Mouse (Mus musculus) stomach, embryonic 14.5 days (tissue): Measurements from ENCODE around the gene Usp9x. TPM values are rescaled to one million over a fixed set of nuclear protein-coding genes. Genes with fewer than 3 reads are reported as not detected.
A peak's percentile ranks its signal among the peaks of the same experiment; 100 is the strongest.

Source experiments
- ATAC-seq: fragments of 200-750 bp; cut with Nextera tagmentation; 2 replicates; pipeline ENCODE4 v1.8.0; 2017; ENCODE audit warnings: low read depth, moderate TSS enrichment; ENCODE audit not compliant: insufficient number of reproducible peaks, insufficient read depth, low FRiP score
- H3K27ac ChIP-seq: fragments of 300-500 bp; sonication (generic); 2 replicates; pipeline ENCODE4 v1.5.1; 2014; ENCODE audit warnings: mild to moderate bottlenecking, low read length, moderate library complexity, mixed read lengths
- H3K27me3 ChIP-seq: fragments of 300-500 bp; sonication (generic); 2 replicates; pipeline ENCODE4 v1.6.1; 2014; ENCODE audit warnings: low read length, control low read depth, mixed read lengths; ENCODE audit not compliant: control insufficient read depth, insufficient read depth
- H3K36me3 ChIP-seq: fragments of 300-500 bp; sonication (generic); 2 replicates; pipeline ENCODE4 v1.6.1; 2014; ENCODE audit warnings: mild to moderate bottlenecking, control low read depth, low read length, moderate library complexity, mixed read lengths; ENCODE audit not compliant: control insufficient read depth, insufficient read depth
- H3K4me1 ChIP-seq: fragments of 300-500 bp; sonication (generic); 2 replicates; pipeline ENCODE4 v1.6.1; 2014; ENCODE audit warnings: low read length, control low read depth, mixed read lengths; ENCODE audit not compliant: control insufficient read depth, insufficient read depth
- H3K4me2 ChIP-seq: fragments of 300-500 bp; sonication (generic); replicated peaks from 2 replicates; pipeline ENCODE4 v1.6.1; 2014; ENCODE audit warnings: low read depth, low read length, control low read depth
- H3K4me3 ChIP-seq: fragments of 300-500 bp; sonication (generic); 2 replicates; pipeline ENCODE4 v1.5.1; 2014; ENCODE audit warnings: low read depth, low read length, control low read depth
- H3K9ac ChIP-seq: fragments of 300-500 bp; sonication (generic); replicated peaks from 2 replicates; pipeline ENCODE4 v1.6.1; 2014; ENCODE audit warnings: low read depth, mild to moderate bottlenecking, control low read depth, low read length, moderate library complexity, mixed read lengths
- H3K9me3 ChIP-seq: fragments of 300-500 bp; sonication (generic); 2 replicates; pipeline ENCODE4 v1.6.1; 2016; ENCODE audit warnings: low read depth, low read length, control low read depth; ENCODE audit not compliant: control insufficient read depth
- WGBS: fragments of 180-500 bp; shearing (Covaris S2); extraction: QIAGEN DNeasy Blood & Tissue Kit; methylation state at CpG from one replicate; pipeline ENCODE4 v1.1.7; 2014; 5-methylcytosine and 5-hydroxymethylcytosine counted together
- polyA plus RNA-seq: library from polyadenylated mRNA; unstranded; fragments of >200 nt; fragmentation: Nextera tagmentation; extraction: Ambion mirVana; gene quantifications from 2 replicates; pipeline ENCODE4 v1.2.1, GENCODE M21; 2014

Usp9x gene
- polyA plus RNA-seq, 1 experiment from 2014 or later = 60.8 TPM

- Histone ChIP-seq H3K4me1 (no peaks in the 10 kb centered on the region), H3K9me3 (no peaks in the 10 kb centered on the region), H3K27me3 (no peaks in the 10 kb centered on the region), H3K27ac (no peak overlapping the region), H3K9ac (no peak overlapping the region), H3K4me2 (no peak overlapping the region), H3K36me3 (no peaks in the 10 kb centered on the region), H3K4me3 (no peak overlapping the region)
- ATAC-seq = no peak
- 76% methylated on average over 7 of the region's 9 CpGs for WGBS
Measured at GRCm38 (mm10) chrX:13064273-13064925, 6.9 kb upstream of the Usp9x start.

- Histone ChIP-seq H3K4me2 (peak overlapping the region; percentile 32), H3K27me3 (no peaks in the 10 kb centered on the region), H3K9ac (0 out of 2 replicates have a peak overlapping the region, but pooled peaks have one; percentile 10), H3K36me3 (no peaks in the 10 kb centered on the region), H3K4me3 (peak overlapping the region; percentile 63), H3K4me1 (no peaks in the 10 kb centered on the region), H3K27ac (peak overlapping the region; percentile 94; the same call in 1 of the 2 replicates), H3K9me3 (no peaks in the 10 kb centered on the region)
- ATAC-seq = no peak
- WGBS = 32% methylated on average over 8 of the region's 8 CpGs
Measured at GRCm38 (mm10) chrX:13070206-13070572, 1.1 kb upstream of the Usp9x start.

- peak overlapping the region; percentile 94 for H3K27ac ChIP-seq
- WGBS = 11% methylated on average over 33 of the region's 35 CpGs
- no peaks in the 10 kb centered on the region for H3K36me3 ChIP-seq
- H3K4me2 ChIP-seq = peak overlapping the region; percentile 32
- H3K27me3 ChIP-seq = no peaks in the 10 kb centered on the region
- H3K4me3 ChIP-seq = peak overlapping the region; percentile 63
- H3K9ac ChIP-seq = 0 out of 2 replicates have a peak overlapping the region, but pooled peaks have one; percentile 28
- H3K4me1 ChIP-seq = no peaks in the 10 kb centered on the region
- peak; percentile 87 for ATAC-seq
- H3K9me3 ChIP-seq = no peaks in the 10 kb centered on the region
Measured at GRCm38 (mm10) chrX:13070573-13071240, 591 bp upstream of the Usp9x start.

GRCm38 (mm10) chrX:13071776-13072460 lies 620 bp downstream of the Usp9x start:
- Histone ChIP-seq H3K4me2 (no peak overlapping the region), H3K4me3 (peak overlapping the region; percentile 63), H3K9ac (peak overlapping the region; percentile 63), H3K27ac (peak overlapping the region; percentile 92), H3K9me3 (no peaks in the 10 kb centered on the region), H3K4me1 (no peaks in the 10 kb centered on the region), H3K27me3 (no peaks in the 10 kb centered on the region), H3K36me3 (no peaks in the 10 kb centered on the region)
- WGBS = 13% methylated on average over 61 of the region's 67 CpGs
- peak; percentile 50; the same call in 1 of the 2 replicates for ATAC-seq

- Histone ChIP-seq H3K4me2 (peak overlapping the region; percentile 44), H3K9me3 (no peaks in the 10 kb centered on the region), H3K27ac (peak overlapping the region; percentile 92), H3K4me3 (peak overlapping the region; percentile 63), H3K36me3 (no peaks in the 10 kb centered on the region), H3K9ac (peak overlapping the region; percentile 63), H3K4me1 (no peaks in the 10 kb centered on the region), H3K27me3 (no peaks in the 10 kb centered on the region)
- WGBS = 20% methylated on average over 65 of the region's 73 CpGs
- peak; percentile 15 for ATAC-seq
Measured at GRCm38 (mm10) chrX:13072461-13072982, 1.2 kb downstream of the Usp9x start.

- 65% methylated on average over 1 of the region's 1 CpGs for WGBS
- Histone ChIP-seq H3K9ac (no peak overlapping the region), H3K27ac (no peak overlapping the region), H3K27me3 (no peaks in the 10 kb centered on the region), H3K4me2 (no peak overlapping the region), H3K4me3 (no peak overlapping the region), H3K36me3 (no peaks in the 10 kb centered on the region), H3K9me3 (no peaks in the 10 kb centered on the region), H3K4me1 (no peaks in the 10 kb centered on the region)
- no peak for ATAC-seq
Measured at GRCm38 (mm10) chrX:13085621-13086020, 14.3 kb downstream of the Usp9x start.

GRCm38 (mm10) chrX:13096985-13097384 lies 25.7 kb downstream of the Usp9x start:
- no peak overlapping the region for H3K4me3 ChIP-seq
- H3K27me3 ChIP-seq = no peaks in the 10 kb centered on the region
- no peak overlapping the region for H3K27ac ChIP-seq
- no peaks in the 10 kb centered on the region for H3K9me3 ChIP-seq
- H3K36me3 ChIP-seq = peaks cover 4% of the 10 kb centered on the region; the same call in 1 of the 2 replicates
- H3K4me2 ChIP-seq = no peak overlapping the region
- no peaks in the 10 kb centered on the region for H3K4me1 ChIP-seq
- no peak overlapping the region for H3K9ac ChIP-seq
- ATAC-seq = no peak
- WGBS = 40% methylated on average over 1 of the region's 1 CpGs

- WGBS = 31% methylated on average over 7 of the region's 7 CpGs
- ATAC-seq = no peak
- no peaks in the 10 kb centered on the region for H3K27me3 ChIP-seq
- H3K9me3 ChIP-seq = no peaks in the 10 kb centered on the region
- no peaks in the 10 kb centered on the region for H3K4me1 ChIP-seq
- H3K9ac ChIP-seq = no peak overlapping the region
- H3K36me3 ChIP-seq = no peaks in the 10 kb centered on the region
- no peak overlapping the region for H3K4me3 ChIP-seq
- H3K27ac ChIP-seq = no peak overlapping the region
- H3K4me2 ChIP-seq = no peak overlapping the region
Measured at GRCm38 (mm10) chrX:13206514-13206913, 135.2 kb downstream of the Usp9x start.
